Mouse (Mus musculus) left cerebral cortex, adult 8-10 months (tissue): ENCODE results near the gene Tmem179b. TPM values are rescaled to one million over a fixed set of nuclear protein-coding genes. Genes with fewer than 3 reads are reported as not detected.

Source experiments
- DNase-seq, 2 experiments: peaks; one replicate each; pipeline ENCODE4 v3.0.0; 2022; ENCODE audit warnings: low spot score in 2 of 2
- total RNA-seq, 4 experiments: library from RNA; stranded (reverse); gene quantifications; 2 replicates each; pipeline ENCODE4 v1.2.4; 2022

The Tmem179b gene
- total RNA-seq, 4 experiments from 2014 or later = 11.3 to 14.6 (median 12.4) TPM

- peak; percentile 81 to 96 for DNase-seq
Observed at GRCm38 (mm10) chr19:8786008-8786781, 11.9 kb upstream of the Tmem179b start, which contains the start of gene Taf6l. Taf6l (minus strand) TSS chr19:8786417.

GRCm38 (mm10) chr19:8774951-8775421, 719 bp upstream of the Tmem179b start:
- DNase-seq = no peak

- DNase-seq = no peak
Observed at GRCm38 (mm10) chr19:8773409-8773808, 858 bp downstream of the Tmem179b start.

GRCm38 (mm10) chr19:8772996-8773395, 1.3 kb downstream of the Tmem179b start:
- DNase-seq = no peak

GRCm38 (mm10) chr19:8770567-8771270, 3.5 kb downstream of the Tmem179b start, which contains the start of gene Tmem223:
Tmem223 (plus strand) TSS chr19:8770996.
- peak; percentile 62 to 70 for DNase-seq

- DNase-seq = no peak
Observed at GRCm38 (mm10) chr19:8765562-8765961, 8.7 kb downstream of the Tmem179b start.

GRCm38 (mm10) chr19:8763276-8763675, 11.0 kb downstream of the Tmem179b start:
- DNase-seq = no peak

- DNase-seq = no peak
Observed at GRCm38 (mm10) chr19:8760757-8761156, 13.5 kb downstream of the Tmem179b start.

- DNase-seq = no peak
Observed at GRCm38 (mm10) chr19:8758899-8759298, 15.4 kb downstream of the Tmem179b start.

- no peak for DNase-seq
Observed at GRCm38 (mm10) chr19:8757471-8757998, 16.7 kb downstream of the Tmem179b start.

GRCm38 (mm10) chr19:8756635-8757387, 17.5 kb downstream of the Tmem179b start, which contains the start of gene Nxf1:
Nxf1 (plus strand) TSS chr19:8757073.
- DNase-seq = peak; percentile 81 to 93

GRCm38 (mm10) chr19:8755652-8756051, 18.6 kb downstream of the Tmem179b start:
- DNase-seq = no peak

GRCm38 (mm10) chr19:8747368-8747767, 26.9 kb downstream of the Tmem179b start:
- DNase-seq = no peak

GRCm38 (mm10) chr19:8745382-8745781, 28.9 kb downstream of the Tmem179b start:
- DNase-seq = no peak

- DNase-seq = no peak
Observed at GRCm38 (mm10) chr19:8742176-8742575, 32.1 kb downstream of the Tmem179b start.

GRCm38 (mm10) chr19:8741243-8741869, 32.9 kb downstream of the Tmem179b start, which contains the start of gene Stx5a:
Stx5a (plus strand) TSS chr19:8741413.
- DNase-seq = peak; percentile 93 to 97

GRCm38 (mm10) chr19:8740603-8741002, 33.7 kb downstream of the Tmem179b start, which contains the start of gene 1700092M07Rik:
1700092M07Rik (plus strand) TSS chr19:8740718.
- DNase-seq = no peak

- DNase-seq = no peak
Observed at GRCm38 (mm10) chr19:8739646-8740045, 34.6 kb downstream of the Tmem179b start.

GRCm38 (mm10) chr19:8738911-8739310, 35.4 kb downstream of the Tmem179b start:
- no peak for DNase-seq

- DNase-seq = no peak
Observed at GRCm38 (mm10) chr19:8736160-8736467, 38.2 kb downstream of the Tmem179b start.
